Comparison of ENCODE assay signal across 9 mouse cellular contexts in genomic region chr2:20811506-20811905, GRCm38 (mm10).
DNase-seq lines count a peak whose midpoint lies in the region; ATAC-seq and TF ChIP-seq lines count a peak whose summit lies in the region.
"Had no signal": no experiment of that assay in that cellular context is flagged by ENCODE, and none has a peak within 500 bp of the region (broad histone marks: within the 10 kb centered on the region; RNA-seq: fewer than 3 reads in every experiment).

No protein-coding gene starts in this region.

- intact Hi-C loops in heart, postnatal 10 days (cut with DNase I) = no loop called here

- no peak overlapping the region for H3K4me2 ChIP-seq in kidney, embryonic 16.5 days (replicated peaks; ENCODE audit: low read depth, low read length)
- no peak overlapping the region for H3K4me2 ChIP-seq in intestine, postnatal 0 days (replicated peaks; ENCODE audit: low read depth)

- no peak overlapping the region for H3K4me3 ChIP-seq in kidney, embryonic 16.5 days (ENCODE audit: low read length)
- H3K4me3 ChIP-seq in intestine, postnatal 0 days (ENCODE audit: low read depth, low read length) = no peak overlapping the region
- H3K4me3 ChIP-seq: myocyte had no signal

- peaks cover 33% of the 10 kb centered on the region for H3K36me3 ChIP-seq in kidney, embryonic 16.5 days (ENCODE audit: insufficient read depth, low read length)
- peaks cover 28% of the 10 kb centered on the region for H3K36me3 ChIP-seq in intestine, postnatal 0 days (ENCODE audit: control insufficient read depth, insufficient read depth)

- no peak overlapping the region for H3K27ac ChIP-seq in kidney, embryonic 16.5 days (ENCODE audit: low read length)
- H3K27ac ChIP-seq in intestine, postnatal 0 days (ENCODE audit: low read depth, low read length) = no peak overlapping the region

- peak; percentile 20 for DNase-seq in kidney, adult 18-20 months
- DNase-seq in brain, adult 2 months (ENCODE audit: low read depth, low spot score) = peak; percentile 60
- DNase-seq in heart, postnatal 10 days = peak; percentile 55 to 73
- peak; percentile 32 for DNase-seq in lung, postnatal 36 days
- no peak for DNase-seq in frontal cortex, postnatal 14 days (ENCODE audit: low spot score in 2 of 2)

- no peak for TF ChIP-seq CTCF in intestine, postnatal 0 days (IDR thresholded peaks at IDR 0.05; ENCODE audit: low read depth)

- no peaks in the 10 kb centered on the region for H3K4me1 ChIP-seq in kidney, embryonic 16.5 days (ENCODE audit: insufficient read depth, low read length)
- H3K4me1 ChIP-seq in intestine, postnatal 0 days (replicated peaks; ENCODE audit: control insufficient read depth, insufficient read depth, low read length) = no peaks in the 10 kb centered on the region

- WGBS in kidney, embryonic 16.5 days = 80% methylated on average over 8 of the region's 8 CpGs
- 84% methylated on average over 8 of the region's 8 CpGs for WGBS in intestine, postnatal 0 days

- no peak overlapping the region for H3K9ac ChIP-seq in kidney, embryonic 16.5 days (replicated peaks; ENCODE audit: low read length)
- H3K9ac ChIP-seq in intestine, postnatal 0 days (ENCODE audit: low read depth, low read length) = no peak overlapping the region

- H3K9me3 ChIP-seq in kidney, embryonic 16.5 days (ENCODE audit: low read length) = peaks cover 5% of the 10 kb centered on the region; the same call in 1 of the 2 replicates
- H3K9me3 ChIP-seq in intestine, postnatal 0 days (ENCODE audit: control insufficient read depth) = no peaks in the 10 kb centered on the region

- H3K27me3 ChIP-seq in kidney, embryonic 16.5 days (ENCODE audit: insufficient read depth, low read length) = no peaks in the 10 kb centered on the region
- H3K27me3 ChIP-seq in intestine, postnatal 0 days (replicated peaks; ENCODE audit: control insufficient read depth, insufficient read depth, low read length) = no peaks in the 10 kb centered on the region

- no peak for ATAC-seq in kidney, embryonic 16.5 days (ENCODE audit: low FRiP score, low TSS enrichment)
- no peak for ATAC-seq in intestine, postnatal 0 days
- ATAC-seq: activated CD4-positive, CD25-positive, alpha-beta regulatory T cell, adult 4 months had no signal

Comparison
In these comparisons a context has a peak if more than half of its experiments do, and no peak if none do; other contexts are left out.
1. DNase-seq: peak in kidney, adult 18-20 months (single experiment), brain, adult 2 months (single experiment), heart, postnatal 10 days (2 of 2) and lung, postnatal 36 days (single experiment); none in frontal cortex, postnatal 14 days (0 of 2).